18 mouse cellular contexts compared by ENCODE assay signal in genomic region chr3:24787451-24788148, GRCm38 (mm10).
A peak's percentile ranks its signal among the peaks of the same experiment; 100 is the strongest.
DNase-seq lines count a peak whose midpoint lies in the region; ATAC-seq lines count a peak whose summit lies in the region.
"Had no signal": no experiment of that assay in that cellular context is flagged by ENCODE, and none has a peak within 500 bp of the region (broad histone marks: within the 10 kb centered on the region; RNA-seq: fewer than 3 reads in every experiment).

No protein-coding gene starts in this region.

- no peak for ATAC-seq in megakaryocyte progenitor cell, adult 5-6 weeks (replicated peaks; ENCODE audit: poor library complexity)
- ATAC-seq: forebrain, embryonic 13.5 days; forebrain, embryonic 15.5 days; forebrain, postnatal 0 days had no signal

- intact Hi-C loops in left cerebral cortex, postnatal 36 days (cut with DNase I), result no loop called here

- DNase-seq in left cerebral cortex, adult 18-20 months (ENCODE audit: low spot score in 2 of 2), result peak; percentile 7 to 19
- DNase-seq in left cerebral cortex, postnatal 36 days (ENCODE audit: low spot score in 2 of 2), result no peak
- DNase-seq in right cerebral cortex, postnatal 14 days, result peak; percentile 6
- no peak for DNase-seq in right cerebral cortex, postnatal 4 days
- peak; percentile 27 for DNase-seq in brain, adult 2 months (ENCODE audit: low read depth, low spot score)
- DNase-seq in gastrocnemius, postnatal 25 days, result no peak
- DNase-seq: adrenal gland, adult 2 months; adrenal gland, postnatal 10 days; adrenal gland, postnatal 25 days; cerebellum, adult 11-12 months; cerebellum, adult 2 months; cerebellum, adult 9-10 months; cerebellum, postnatal 10 days; cerebellum, postnatal 25 days; forebrain, postnatal 0 days had no signal

Comparison
In these comparisons a context has a peak if more than half of its experiments do, and no peak if none do; other contexts are left out.
1. DNase-seq: peak in left cerebral cortex, adult 18-20 months (2 of 2), right cerebral cortex, postnatal 14 days (single experiment) and brain, adult 2 months (single experiment); none in left cerebral cortex, postnatal 36 days (0 of 2), right cerebral cortex, postnatal 4 days (single experiment) and gastrocnemius, postnatal 25 days (single experiment).